Mouse (Mus musculus): ENCODE measurements around the gene Plekhh3.

DNA sequence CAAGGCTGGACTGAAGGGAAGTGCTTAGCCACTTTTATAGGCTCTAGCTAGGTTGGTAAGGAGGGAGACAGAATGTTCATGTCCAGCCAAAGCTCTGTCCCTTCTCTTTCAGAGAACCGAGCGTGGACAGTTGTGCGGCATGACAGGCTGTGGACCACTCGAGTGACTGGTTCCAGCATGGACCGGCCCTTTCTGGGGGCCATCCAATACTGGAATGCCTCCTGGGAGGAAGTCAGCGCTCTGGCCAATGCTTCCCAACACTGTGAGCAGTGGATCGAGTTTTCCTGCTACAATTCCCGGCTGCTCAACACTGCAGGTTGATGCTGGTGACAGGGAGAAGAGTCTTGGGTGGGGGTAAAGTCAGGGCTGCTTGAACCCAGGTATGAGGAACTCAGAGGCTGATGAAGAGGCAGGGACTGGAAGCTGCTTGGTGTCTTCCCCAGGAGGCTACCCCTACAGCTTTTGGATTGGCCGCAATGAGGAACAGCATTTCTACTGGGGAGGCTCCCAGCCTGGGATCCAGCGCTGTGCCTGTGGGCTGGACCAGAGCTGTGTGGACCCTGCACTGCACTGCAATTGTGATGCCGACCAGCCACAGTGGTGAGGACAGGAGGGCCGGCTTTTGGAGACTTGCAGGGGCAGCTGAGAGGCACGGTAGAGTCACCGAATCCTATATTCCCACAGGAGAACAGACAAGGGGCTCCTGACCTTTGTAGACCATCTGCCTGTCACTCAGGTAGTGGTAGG lies 11.8 kb upstream of the Plekhh3 start:
- TF ChIP-seq MAX (IDR thresholded peaks at IDR 0.05) (no peak), CTCF (IDR thresholded peaks at IDR 0.05; ENCODE audit: control insufficient read depth, insufficient read depth, insufficient read length) (no peak), MYOG (IDR thresholded peaks at IDR 0.05; ENCODE audit: control insufficient read depth, extremely low read depth, insufficient read length) (no peak), MYOD1 (IDR thresholded peaks at IDR 0.05; ENCODE audit: control insufficient read depth, insufficient read length, low read depth) (no peak), USF1 (IDR thresholded peaks at IDR 0.05; ENCODE audit: low read depth) (no peak)

Measured in C2C12 (cell line).